Mouse (Mus musculus): ENCODE results near the gene Dnajc4. TPM values are rescaled to one million over a fixed set of nuclear protein-coding genes. Genes with fewer than 3 reads are reported as not detected.
"Not testable (repeated sequence)": the region's sequence is repeated elsewhere in the genome, so short reads cannot be mapped to it uniquely, and the experiment has no call there.

Dnajc4 gene
- total RNA-seq, 1 experiment from 2014 or later = 16.4 TPM

DNA sequence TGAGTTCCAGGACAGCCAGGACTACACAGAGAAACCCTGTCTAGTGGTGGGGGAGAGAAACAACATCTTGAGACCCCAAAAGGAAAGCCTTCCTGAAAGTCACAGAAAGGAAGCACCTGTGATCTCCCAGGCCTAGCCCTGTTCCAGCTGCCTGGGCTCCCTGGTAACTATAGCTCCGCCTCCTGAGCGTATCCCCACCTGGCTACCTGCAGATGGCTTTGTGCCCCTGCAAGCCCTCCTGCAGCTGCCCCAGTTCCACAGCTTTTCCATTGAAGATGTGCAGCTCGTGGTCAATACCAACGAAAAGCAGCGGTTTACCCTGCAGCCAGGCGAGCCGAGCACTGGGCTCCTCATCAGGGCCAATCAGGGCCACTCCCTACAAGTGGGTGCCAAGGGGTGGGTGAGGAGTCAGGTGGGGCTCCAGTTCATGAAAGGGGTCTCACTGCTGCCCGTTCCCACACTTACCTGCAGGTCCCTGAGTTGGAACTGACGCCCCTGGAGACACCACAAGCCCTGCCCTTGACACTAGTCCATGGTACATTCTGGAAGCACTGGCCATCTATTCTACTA, 5.4 kb upstream of the Dnajc4 start:
- no peak for ATAC-seq (ENCODE audit: extremely low read depth, insufficient number of reproducible peaks, low FRiP score, poor library complexity, severe bottlenecking)

DNA sequence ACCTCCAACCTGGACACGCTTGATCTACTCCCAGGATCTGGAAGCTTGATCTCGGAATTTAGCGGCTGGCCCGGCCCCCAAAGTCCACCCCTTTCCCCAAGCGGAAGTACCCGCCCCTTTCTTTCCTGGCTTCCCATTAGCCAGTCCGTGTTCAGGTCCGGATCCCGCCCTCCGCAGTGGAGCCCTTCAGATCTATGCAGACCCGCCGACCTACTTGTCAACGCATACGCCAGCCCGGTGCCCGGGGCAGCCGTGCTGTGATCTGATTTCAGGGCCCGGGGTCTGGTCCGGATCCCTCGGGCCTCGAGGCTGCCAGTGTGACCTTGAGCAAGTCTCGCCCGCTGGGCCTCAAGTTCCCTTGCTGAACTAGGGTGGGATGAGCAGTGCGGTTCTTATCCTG, 3.6 kb upstream of the Dnajc4 start, which contains the start of the genes Nudt22 and Trpt1:
TSS of gene Nudt22 (minus strand) at position 112 of the 400 bp plus-strand sequence.
TSS of gene Trpt1 (plus strand) at position 126 of the 400 bp plus-strand sequence.
- peak; percentile 31; the same call in 1 of the 2 replicates for ATAC-seq (ENCODE audit: extremely low read depth, insufficient number of reproducible peaks, low FRiP score, poor library complexity, severe bottlenecking)

DNA sequence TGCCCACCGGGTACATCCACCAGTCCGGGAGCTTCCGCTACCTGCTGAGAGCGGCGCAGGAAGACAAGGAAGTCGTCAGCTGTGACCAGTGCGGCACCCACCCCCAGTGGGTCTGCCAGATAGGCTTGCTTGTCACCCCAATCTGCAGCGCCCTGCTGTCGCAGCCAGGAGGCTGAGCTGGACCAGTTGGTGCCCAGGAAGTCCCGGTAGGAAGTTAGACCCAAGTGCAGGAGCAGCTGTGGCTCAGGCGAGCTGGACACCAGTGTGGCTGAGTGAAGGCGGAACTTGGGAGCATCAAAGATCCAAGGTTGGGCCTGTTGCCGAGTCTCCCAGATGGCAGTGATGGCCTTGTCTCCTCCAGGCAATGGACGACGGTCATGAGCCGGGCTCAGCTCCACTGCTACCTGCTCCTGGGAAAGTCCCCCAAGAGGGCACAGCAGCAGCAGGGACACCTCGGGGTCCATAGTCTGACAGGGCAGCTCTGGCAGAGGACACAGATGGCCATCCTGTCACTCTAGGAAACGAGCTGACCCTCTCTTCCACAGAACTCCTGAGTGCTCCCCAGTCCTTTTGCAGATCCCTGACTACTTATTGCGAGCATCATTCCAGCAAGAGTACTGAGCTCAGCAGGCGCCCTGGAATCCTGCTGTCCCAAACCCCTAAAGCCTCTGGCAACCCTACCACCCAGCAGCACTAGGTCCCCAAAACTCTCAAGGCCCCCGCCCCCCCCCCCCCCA, 3.1 kb upstream of the Dnajc4 start:
- ATAC-seq (ENCODE audit: extremely low read depth, insufficient number of reproducible peaks, low FRiP score, poor library complexity, severe bottlenecking) = no peak

DNA sequence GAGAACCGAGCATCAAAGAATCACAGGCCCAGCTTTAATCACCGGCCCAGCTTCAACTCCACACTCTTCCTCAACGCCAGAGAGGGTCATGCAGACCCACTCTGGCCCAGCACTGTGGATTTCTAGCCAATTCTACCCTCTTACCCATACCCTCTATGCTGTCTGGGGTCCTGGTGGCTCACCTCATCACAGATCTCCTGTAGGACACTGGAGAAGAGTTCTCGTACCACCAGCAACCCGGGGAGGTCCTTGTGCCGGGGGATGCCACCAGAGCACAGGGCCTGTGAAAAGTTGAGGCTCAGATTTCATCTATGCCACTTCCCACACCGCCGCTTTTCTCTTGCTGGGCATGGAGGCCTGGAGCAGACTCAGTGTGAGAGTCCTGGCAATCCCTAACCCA, 2.1 kb upstream of the Dnajc4 start:
- ATAC-seq (ENCODE audit: extremely low read depth, insufficient number of reproducible peaks, low FRiP score, poor library complexity, severe bottlenecking) = no peak

DNA sequence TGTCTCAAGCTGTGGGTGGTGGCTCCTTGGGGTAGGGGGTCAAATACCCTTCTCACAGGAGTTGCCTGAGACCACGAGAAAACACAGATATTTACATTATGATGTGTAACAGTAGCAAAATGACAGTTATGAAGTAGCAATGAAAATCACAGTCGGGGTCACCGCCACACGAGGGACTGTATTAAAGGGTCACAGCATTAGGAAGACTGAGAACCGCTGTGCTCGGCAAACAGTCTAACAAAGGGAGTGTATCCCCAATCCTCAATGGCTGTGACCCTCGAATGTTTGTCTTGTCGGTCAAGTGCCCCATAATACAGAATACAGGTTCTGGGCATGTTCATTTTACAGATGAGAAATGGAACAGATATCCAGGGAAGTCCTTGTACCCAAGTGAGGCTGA, 1.6 kb upstream of the Dnajc4 start:
- ATAC-seq (ENCODE audit: extremely low read depth, insufficient number of reproducible peaks, low FRiP score, poor library complexity, severe bottlenecking) = no peak

DNA sequence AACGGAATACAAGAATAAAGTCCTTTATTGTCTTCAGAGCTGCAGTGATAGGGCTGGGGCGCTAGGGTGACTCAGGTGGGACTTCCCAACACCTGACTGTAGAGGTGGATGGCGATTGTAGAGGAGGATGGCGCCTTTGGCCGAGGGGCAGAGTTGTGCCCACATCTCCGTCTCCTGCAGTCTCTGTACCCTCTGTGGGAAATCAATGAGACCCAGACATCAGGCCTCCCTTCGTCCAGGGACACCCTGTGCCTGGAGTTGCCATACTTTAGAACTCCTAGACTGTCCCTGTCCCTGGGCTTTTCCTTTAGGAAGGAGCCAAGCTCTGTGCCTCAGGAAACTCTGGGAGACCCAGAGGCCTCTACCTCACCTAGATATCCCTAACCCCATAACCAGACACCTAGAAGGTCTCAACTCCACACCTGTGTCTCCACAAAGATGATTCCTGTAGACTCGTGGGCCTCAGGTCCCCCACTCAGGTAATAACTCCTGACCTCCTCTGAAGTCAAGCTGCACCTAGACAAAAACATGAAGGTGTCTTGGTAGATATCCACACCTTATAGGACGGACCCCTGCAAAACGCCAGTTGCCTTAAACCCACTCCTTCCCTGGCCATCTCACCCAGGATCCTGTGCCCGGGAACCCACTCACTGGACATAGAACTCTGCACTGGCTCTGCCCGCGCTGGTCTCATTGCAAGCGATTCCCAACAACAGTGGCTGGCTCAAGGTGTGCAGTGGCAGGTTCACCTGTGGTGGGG, 819 bp upstream of the Dnajc4 start:
- no peak for ATAC-seq (ENCODE audit: extremely low read depth, insufficient number of reproducible peaks, low FRiP score, poor library complexity, severe bottlenecking)

DNA sequence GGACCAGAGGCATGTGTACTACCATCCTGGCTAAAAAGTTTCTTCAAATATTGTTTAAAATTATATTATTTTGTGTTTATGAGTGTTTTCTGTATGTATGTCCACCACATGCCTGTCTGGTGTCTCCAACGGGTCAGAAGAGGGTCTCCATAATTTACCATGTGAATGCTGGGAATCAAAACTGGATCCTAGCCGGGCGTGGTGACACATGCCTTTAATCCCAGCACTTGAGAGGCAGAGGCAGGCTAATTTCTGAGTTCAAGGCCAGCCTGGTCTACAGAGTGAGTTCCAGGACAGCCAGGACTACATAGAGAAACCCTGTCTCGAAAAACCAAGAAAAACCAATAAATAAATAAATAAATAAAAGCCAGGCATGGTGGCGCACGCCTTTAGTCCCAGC, 1.2 kb downstream of the Dnajc4 start:
- ATAC-seq (ENCODE audit: extremely low read depth, insufficient number of reproducible peaks, low FRiP score, poor library complexity, severe bottlenecking) = not testable (repeated sequence)

DNA sequence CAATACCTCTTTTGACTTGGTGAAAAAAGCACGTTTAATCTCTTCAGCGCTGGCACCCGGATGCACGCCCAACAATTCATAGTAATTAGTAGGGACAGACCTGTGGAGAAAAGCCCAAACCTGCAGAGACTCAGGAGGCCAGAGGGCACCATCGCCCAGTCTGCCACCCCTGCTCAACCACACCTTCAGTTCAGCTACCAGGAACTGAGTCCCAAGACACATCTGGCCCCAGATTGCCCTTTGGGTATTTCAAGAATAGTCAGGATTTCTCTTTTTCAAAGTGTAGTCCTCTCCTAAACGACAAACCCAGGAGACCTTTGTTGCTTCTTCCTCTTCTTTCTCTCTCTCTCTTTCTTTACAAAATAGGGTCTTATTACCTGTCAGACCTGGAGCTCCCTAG, 1.7 kb downstream of the Dnajc4 start:
- no peak for ATAC-seq (ENCODE audit: extremely low read depth, insufficient number of reproducible peaks, low FRiP score, poor library complexity, severe bottlenecking)

DNA sequence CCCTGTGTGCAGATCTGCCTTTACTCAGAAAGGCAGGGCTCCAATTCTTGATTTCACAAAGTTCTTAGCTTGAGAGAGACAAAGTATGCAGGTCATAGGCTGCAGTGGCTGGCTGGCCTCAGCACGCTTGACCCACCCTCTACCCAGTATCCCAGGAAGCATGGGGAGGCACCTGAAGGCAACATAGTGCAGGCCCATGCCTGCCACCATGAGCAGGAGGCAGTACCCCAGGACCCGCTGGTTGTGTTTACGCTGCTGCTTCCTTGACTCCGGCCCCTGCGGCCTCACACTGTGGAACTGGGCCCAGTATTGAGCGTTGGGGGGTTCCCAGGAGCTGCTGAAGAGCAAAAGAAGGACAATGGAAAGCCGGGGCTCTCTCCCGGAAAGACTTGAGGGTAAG, 3.1 kb downstream of the Dnajc4 start:
- ATAC-seq (ENCODE audit: extremely low read depth, insufficient number of reproducible peaks, low FRiP score, poor library complexity, severe bottlenecking) = no peak

DNA sequence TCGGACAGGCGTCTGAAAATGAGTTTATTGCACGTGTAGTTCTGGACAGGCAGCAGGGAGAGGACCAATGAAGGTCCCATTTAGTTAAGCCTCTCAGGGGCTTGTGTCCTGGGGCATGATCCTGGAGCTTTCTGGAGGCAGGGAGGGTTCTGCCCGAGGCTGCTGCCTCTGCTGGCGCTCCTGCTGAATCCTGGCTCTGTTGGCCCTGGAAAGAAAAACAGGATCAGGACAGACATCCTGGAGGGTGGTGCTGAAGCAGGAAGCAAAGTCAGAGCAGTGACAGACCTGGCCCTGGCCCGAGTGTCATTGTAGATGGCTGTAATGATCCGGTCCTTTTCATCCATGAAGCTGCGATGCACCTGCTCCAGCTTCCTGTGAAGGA, 4.5 kb downstream of the Dnajc4 start:
- ATAC-seq (ENCODE audit: extremely low read depth, insufficient number of reproducible peaks, low FRiP score, poor library complexity, severe bottlenecking) = no peak

DNA sequence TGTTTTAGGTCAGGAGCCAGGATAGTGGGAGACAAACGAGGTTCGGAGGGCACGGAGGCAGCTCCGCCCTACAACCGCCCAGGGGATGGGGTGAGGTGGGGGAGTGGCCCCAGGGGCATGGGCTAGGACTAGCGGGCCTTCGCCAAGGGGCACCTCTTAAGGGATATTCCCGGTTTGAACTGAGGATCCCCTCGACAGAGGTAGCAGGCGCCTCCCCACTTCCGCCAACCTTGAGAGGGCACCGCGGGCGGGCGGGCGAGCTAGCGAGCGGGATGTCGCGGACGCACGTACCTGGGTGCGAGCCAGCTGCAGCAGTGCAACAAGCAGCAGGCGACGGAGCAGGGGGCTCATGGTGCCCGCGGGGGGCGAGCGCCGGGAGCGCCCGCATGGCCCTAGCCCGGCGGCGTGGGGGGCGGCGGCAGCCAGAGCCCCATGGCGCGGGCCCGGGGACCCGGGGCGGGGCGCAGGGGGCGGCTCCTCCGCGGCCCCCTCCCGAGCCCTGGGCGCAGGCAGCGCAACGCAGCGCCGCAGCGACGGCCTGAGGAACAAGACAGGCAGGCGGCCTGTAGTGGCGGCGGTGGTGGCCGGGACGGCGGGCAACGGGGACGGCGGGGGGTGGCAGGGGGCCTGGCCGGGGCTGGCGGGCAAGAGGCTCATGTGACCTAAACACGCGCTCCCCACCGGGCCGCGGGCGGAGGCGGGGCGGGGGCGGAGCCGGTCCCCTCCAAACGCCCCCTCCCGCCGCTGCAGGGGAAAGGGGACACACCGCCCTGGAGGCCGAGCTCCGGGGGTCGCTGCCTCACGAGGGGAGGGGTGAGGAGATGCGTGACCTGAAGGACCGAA, 5.1 kb downstream of the Dnajc4 start, which contains the start of gene Vegfb:
TSS of gene Vegfb (minus strand) at position 591 of the 843 bp plus-strand sequence.
- no peak for ATAC-seq (ENCODE audit: extremely low read depth, insufficient number of reproducible peaks, low FRiP score, poor library complexity, severe bottlenecking)

DNA sequence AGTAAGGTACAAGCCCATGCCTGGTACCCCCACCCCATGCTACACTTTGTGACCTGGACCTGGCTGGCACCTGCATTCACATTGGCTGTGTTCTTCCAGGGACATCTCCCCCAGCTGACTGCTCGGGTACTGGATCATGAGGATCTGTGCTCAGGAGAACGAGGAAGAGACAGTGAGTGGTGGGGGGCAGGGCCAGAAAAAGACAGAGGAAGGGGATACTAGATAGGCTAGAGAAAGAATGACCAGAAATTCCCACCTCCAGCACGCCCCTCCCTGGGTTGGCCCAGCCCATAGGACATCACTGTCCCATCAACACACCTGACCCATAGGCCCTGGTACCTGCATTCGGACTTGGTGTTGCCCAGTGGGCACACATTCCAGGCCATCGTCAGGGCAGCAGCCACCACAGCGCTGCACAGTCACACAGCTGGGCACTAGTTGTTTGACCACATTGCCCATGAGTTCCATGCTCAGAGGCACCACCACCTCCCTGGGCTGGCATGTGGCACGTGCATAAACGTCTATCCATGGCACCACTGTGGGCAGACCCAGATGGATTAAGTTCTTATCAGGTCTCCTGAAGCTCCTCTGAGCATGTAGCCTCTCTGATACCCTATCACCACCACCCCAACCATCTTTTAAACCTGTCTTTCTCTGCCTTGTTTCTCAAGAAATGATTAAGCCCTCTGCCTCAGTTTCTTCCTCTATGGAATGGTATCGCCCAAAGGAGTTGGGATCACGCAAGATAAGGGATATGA, 6.2 kb downstream of the Dnajc4 start:
- ATAC-seq (ENCODE audit: extremely low read depth, insufficient number of reproducible peaks, low FRiP score, poor library complexity, severe bottlenecking) = no peak

DNA sequence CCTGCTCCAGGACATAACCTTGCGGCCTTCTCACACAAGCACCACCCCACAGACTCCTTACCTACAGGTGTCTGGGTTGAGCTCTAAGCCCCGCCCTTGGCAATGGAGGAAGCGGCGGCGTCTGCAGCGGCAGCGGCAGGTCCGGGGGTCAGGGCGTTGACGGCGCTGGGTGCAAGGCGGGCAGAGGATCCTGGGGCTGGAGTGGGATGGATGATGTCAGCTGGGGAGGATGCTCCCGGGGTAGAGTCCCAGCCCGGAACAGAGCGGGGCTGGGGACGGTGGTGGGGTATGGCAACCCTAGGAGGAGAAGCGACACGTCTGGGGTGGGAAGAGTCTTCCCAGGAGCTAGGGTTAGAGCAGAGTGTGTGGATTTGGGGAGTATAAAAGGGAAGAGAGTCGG, 7.1 kb downstream of the Dnajc4 start:
- no peak for ATAC-seq (ENCODE audit: extremely low read depth, insufficient number of reproducible peaks, low FRiP score, poor library complexity, severe bottlenecking)

DNA sequence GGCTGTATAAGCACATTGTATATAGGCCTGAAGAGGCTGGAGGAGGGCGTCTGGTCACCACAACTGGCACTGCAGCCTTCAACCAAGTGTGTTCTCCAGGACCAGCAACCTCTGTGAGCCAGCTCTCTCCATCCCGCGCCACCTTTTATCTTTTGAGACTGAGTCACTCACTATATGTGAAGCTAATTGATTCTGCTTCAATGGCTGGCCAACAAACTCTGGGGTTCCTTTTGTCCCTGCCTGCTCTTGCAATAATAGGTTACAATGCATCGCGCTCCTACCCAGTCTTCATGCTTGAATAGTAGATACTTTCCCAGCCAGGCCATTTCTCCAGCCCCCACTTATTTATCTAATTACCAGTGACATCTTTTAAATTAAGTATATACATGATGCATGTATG, 8.8 kb downstream of the Dnajc4 start:
- ATAC-seq (ENCODE audit: extremely low read depth, insufficient number of reproducible peaks, low FRiP score, poor library complexity, severe bottlenecking) = no peak

DNA sequence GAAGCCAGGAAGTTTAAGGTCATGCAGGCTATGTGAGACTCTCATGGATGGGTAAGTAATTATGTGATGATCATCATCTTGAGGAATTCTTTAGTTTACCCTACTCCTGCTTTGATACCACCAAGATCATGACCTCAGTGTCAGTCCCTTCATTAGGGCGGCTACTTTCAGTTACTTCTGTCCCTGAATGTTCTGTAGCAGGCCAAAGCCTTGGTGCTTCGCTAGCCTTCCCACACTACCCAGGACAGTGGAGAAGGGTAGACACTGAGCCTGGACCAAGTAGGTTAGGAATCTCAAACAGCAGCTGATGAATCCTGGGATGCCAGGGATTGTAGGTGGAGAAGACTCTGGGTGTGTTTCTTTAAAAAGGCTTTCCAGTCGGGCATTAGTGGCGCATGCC, 10.9 kb downstream of the Dnajc4 start:
- ATAC-seq (ENCODE audit: extremely low read depth, insufficient number of reproducible peaks, low FRiP score, poor library complexity, severe bottlenecking) = no peak

DNA sequence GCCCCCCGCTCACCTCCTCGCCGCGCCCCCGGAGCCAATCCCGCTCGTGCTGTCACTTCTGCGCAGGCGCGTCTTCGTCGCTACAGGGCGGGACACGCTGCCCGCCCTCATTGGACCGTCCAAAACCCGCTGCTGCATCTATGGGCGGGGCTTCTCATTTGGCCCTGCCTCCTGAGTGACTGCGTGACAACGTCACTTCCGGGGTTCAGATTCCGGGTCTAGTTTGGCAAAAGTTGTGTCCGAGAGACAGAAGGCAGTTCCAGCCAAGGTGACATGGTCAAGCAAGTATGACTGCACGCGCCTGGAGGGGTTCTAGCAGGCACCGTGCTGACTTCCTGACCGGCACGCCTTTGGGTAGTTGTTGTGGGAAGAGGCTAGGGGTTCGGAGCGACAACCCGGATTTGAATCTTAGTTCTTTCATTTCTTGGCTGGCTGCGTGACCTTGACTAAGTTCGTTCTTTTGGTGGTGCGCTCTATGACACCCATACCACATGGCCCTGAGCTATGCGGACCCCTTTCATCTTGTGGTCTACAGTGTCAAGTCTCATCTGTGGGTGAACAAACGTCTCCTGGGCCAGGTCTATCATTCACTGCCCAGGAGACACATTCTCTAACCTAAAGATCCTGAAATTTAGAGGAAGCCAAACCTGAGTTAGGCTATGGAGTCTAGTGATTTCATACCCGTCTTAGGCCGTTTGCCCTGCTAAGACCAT, 11.8 kb downstream of the Dnajc4 start, which contains the start of gene Fkbp2:
TSS of gene Fkbp2 (minus strand) at position 121 of the 713 bp plus-strand sequence.
- peak; percentile 69 for ATAC-seq (ENCODE audit: extremely low read depth, insufficient number of reproducible peaks, low FRiP score, poor library complexity, severe bottlenecking)

DNA sequence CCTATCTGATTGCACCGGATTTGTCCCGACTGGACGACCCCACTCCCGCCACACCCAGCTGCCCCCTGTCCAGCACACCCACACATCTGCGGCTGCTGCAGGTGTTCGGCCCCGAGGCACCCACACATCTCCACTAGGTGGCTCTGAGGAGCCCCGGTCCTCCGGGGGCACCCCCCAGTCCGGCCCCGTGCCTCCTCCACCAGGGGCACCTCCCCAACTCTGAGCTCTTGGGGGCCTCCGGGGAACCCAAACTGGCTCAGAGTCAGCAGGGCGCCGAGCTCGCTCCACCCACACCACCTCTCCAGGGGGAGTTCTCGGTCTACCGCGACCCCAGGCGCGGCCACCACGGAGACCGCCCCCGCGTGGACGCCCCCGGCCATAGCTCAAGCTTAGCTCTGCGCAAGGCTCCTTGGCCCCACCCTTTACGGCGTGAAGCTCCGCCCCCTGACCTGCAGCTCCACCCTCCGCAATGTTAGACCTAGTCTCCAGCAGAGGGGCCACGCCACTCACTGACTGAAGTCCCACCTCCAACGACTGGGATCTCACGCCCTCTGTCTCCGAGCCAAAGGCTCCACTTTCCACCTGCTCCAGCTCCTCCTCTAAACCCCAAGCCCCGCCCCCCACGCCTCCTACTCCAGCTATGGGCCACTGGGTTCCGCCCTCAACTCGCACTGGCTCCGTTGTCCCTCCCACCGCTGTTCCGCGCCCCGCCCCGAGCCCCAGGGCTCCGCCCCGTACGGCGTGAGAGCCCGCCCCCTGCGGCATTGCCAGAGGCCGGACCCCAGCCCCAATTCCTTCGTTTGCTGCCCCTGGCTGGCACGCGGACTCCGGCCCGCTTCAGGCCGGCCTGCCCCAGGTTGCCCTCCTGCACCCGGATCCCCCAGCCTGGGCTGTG, 12.6 kb downstream of the Dnajc4 start:
- ATAC-seq (ENCODE audit: extremely low read depth, insufficient number of reproducible peaks, low FRiP score, poor library complexity, severe bottlenecking) = peak; percentile 81

All from neutrophil, adult 5-6 weeks (primary cell).